Mouse (Mus musculus) liver, embryonic 12.5 days (tissue): ENCODE data around the gene Clpx. TPM values are rescaled to one million over a fixed set of nuclear protein-coding genes. Genes with fewer than 3 reads are reported as not detected.
"Not testable (repeated sequence)": the region's sequence is repeated elsewhere in the genome, so short reads cannot be mapped to it uniquely, and the experiment has no call there.

ENCODE experiments used
- ATAC-seq: fragments of 200-750 bp; cut with Nextera tagmentation; 2 replicates; pipeline ENCODE4 v1.8.0; 2017; ENCODE audit warnings: moderate number of reproducible peaks, mild to moderate bottlenecking, moderate library complexity
- H3K27ac ChIP-seq: fragments of 300-500 bp; sonication (generic); 2 replicates; pipeline ENCODE4 v1.5.1; 2016; ENCODE audit warnings: mild to moderate bottlenecking
- H3K27me3 ChIP-seq: fragments of 300-500 bp; sonication (generic); replicated peaks from 2 replicates; pipeline ENCODE4 v1.6.1; 2016; ENCODE audit warnings: mild to moderate bottlenecking, moderate library complexity
- H3K36me3 ChIP-seq: fragments of 300-500 bp; sonication (generic); 2 replicates; pipeline ENCODE4 v1.6.1; 2016; ENCODE audit warnings: mild to moderate bottlenecking, moderate library complexity
- H3K4me1 ChIP-seq: fragments of 300-500 bp; sonication (generic); 2 replicates; pipeline ENCODE4 v1.6.1; 2016
- H3K4me2 ChIP-seq: fragments of 300-500 bp; sonication (generic); 2 replicates; pipeline ENCODE4 v1.6.1; 2016; ENCODE audit warnings: mild to moderate bottlenecking, moderate library complexity
- H3K4me3 ChIP-seq: fragments of 300-500 bp; sonication (generic); 2 replicates; pipeline ENCODE4 v1.5.1; 2016; ENCODE audit warnings: mild to moderate bottlenecking, moderate library complexity
- H3K9ac ChIP-seq: fragments of 300-500 bp; sonication (generic); 2 replicates; pipeline ENCODE4 v1.6.1; 2016; ENCODE audit warnings: mild to moderate bottlenecking, moderate library complexity
- H3K9me3 ChIP-seq: fragments of 300-500 bp; sonication (generic); replicated peaks from 2 replicates; pipeline ENCODE4 v1.6.1; 2016; ENCODE audit warnings: mild to moderate bottlenecking, moderate library complexity
- whole genome bisulfite sequencing: fragments of 180-500 bp; shearing (Covaris S2); methylation state at CpG from one replicate; pipeline ENCODE4 v1.1.7; 2016; ENCODE audit not compliant: insufficient replicate concordance; 5-methylcytosine and 5-hydroxymethylcytosine counted together
- polyA plus RNA-seq: library from polyadenylated mRNA; unstranded; fragments of >200 nt; fragmentation: Nextera tagmentation; extraction: Ambion mirVana; gene quantifications from 2 replicates; pipeline ENCODE4 v1.2.1, GENCODE M21; 2016

The Clpx gene
- polyA plus RNA-seq, 1 experiment from 2014 or later, result 34.9 TPM

DNA sequence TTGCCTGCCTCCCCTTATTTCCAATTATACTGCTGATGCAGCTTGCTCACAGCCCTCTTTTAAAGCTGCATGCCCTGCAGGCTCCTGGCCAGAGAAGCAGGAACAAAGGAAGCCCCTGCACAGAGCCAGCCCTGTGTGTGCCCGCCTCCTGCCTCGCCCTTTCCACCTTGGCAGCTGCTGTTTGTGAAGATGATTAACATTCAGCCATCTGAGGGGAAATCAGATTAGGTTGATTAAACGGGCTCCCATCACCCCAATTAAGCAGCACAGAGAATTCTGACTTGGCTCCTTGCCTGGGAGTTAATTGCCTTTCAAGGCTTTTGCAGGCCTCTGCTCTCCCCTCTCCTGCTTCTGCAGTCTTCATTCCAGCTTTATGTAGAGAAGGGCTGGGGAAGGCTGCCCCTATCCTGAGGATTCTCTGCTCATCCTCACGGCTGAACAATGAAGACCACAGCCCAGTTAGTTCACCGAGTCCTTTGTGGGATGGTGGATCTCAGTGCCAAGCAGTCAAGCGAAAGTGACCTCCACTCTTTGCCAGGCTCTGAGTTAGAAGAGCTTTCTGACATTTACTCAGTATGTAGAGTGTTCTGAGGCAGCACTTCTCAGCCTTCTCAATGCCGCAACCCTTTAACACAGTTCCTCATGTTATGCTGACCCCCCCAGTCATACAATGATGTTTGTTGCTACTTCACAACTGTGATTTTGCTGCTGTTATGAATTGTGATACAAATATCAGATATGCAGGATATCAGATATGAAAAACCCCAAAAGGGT, 26.1 kb upstream of the Clpx start:
- H3K4me3 ChIP-seq, result no peak overlapping the region
- no peaks in the 10 kb centered on the region for H3K36me3 ChIP-seq
- no peaks in the 10 kb centered on the region for H3K9me3 ChIP-seq
- no peak overlapping the region for H3K9ac ChIP-seq
- no peak for ATAC-seq
- no peak overlapping the region for H3K27ac ChIP-seq
- H3K4me1 ChIP-seq, result no peaks in the 10 kb centered on the region
- 50% methylated on average over 7 of the region's 7 CpGs for WGBS
- peaks cover 23% of the 10 kb centered on the region for H3K27me3 ChIP-seq
- no peak overlapping the region for H3K4me2 ChIP-seq

DNA sequence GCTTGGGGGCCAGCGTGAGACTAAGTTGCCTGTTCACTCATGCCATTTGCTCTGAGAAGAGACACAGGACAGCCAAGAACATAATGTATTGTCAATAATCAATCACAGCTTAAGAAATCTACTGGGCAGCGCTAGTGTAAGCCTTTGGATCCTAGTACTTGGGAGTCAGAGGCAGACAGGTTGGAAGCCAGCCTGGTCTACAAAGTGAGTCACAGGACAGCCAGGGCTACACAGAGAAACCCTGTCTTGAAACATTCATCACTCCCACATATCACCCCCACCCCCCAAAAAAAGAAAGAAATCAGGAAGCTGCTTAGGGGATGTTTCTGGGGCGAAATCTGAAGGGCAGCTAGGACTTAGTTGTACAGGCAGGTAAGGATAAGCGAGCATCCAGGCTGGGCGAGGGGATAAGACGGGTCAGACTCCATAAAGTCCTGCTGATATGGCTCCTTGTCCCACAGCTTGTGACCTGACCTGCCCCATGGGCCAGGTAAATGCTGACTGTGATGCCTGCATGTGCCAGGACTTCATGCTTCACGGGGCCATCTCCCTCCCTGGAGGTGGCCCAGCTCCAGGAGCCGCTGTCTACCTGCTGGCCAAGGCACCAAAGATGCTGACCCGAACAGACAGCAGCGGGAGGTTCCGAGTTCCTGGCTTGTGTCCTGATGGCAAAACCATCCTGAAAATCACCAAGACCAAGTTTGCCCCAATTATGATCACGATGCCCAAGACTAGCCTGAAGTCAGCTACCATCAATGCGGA, 20.8 kb upstream of the Clpx start:
- H3K4me1 ChIP-seq, result no peaks in the 10 kb centered on the region

DNA sequence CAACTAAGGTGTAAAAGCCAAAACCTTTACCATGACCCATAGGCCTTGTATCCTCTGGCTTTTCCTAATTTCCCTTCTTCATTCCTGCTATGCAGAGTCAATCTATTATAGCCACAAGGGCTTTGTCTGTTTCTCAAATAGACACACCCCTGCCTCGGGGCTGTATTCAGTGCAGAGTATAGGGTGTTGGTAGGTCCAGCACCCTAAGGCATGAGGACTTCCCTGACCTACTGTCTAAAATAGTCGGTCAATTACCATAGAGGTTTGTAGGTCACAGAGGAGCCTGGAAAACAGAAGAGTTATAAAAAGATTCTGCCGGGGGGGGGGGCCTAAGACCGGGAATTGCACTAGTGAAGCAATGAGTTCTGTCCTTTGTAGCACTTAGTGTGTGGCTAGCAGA, 20.2 kb upstream of the Clpx start:
- no peaks in the 10 kb centered on the region for H3K36me3 ChIP-seq
- peaks cover 7% of the 10 kb centered on the region for H3K27me3 ChIP-seq
- ATAC-seq, result no peak
- no peaks in the 10 kb centered on the region for H3K9me3 ChIP-seq
- H3K4me2 ChIP-seq, result no peak overlapping the region
- no peaks in the 10 kb centered on the region for H3K4me1 ChIP-seq
- H3K27ac ChIP-seq, result no peak overlapping the region
- no peak overlapping the region for H3K4me3 ChIP-seq
- 71% methylated on average over 4 of the region's 4 CpGs for WGBS
- H3K9ac ChIP-seq, result no peak overlapping the region

More for the DNA sequence above, 20.8 kb upstream of the Clpx start:
- Histone ChIP-seq H3K9ac (no peak overlapping the region), H3K27me3 (peaks cover 8% of the 10 kb centered on the region), H3K27ac (no peak overlapping the region), H3K4me3 (no peak overlapping the region), H3K4me2 (no peak overlapping the region), H3K9me3 (no peaks in the 10 kb centered on the region), H3K36me3 (no peaks in the 10 kb centered on the region)
- 69% methylated on average over 13 of the region's 13 CpGs for WGBS
- ATAC-seq, result no peak

DNA sequence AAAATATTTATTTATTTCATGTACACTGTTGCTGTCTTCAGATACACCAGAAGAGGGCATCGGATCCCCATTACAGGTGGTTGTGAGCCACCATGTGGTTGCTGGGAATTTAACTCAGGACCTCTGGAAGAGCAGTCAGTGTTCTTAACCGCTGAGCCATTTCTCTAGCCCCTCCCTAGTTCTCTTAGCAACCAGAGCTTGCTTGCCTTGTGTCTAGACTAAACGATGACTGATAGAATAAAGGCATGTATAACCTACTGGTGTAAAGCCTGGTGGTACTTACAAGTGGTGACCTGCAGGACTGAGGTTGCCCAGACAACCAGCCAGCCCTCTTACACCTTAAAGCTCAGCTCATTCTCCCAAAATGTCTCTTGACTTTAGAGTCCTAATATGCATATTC, 19.2 kb upstream of the Clpx start:
- not testable (repeated sequence) for H3K4me3 ChIP-seq, H3K9me3 ChIP-seq, H3K4me1 ChIP-seq, H3K27ac ChIP-seq, ATAC-seq, H3K4me2 ChIP-seq, H3K9ac ChIP-seq, H3K27me3 ChIP-seq, H3K36me3 ChIP-seq
- whole genome bisulfite sequencing, result 68% methylated on average over 3 of the region's 3 CpGs

DNA sequence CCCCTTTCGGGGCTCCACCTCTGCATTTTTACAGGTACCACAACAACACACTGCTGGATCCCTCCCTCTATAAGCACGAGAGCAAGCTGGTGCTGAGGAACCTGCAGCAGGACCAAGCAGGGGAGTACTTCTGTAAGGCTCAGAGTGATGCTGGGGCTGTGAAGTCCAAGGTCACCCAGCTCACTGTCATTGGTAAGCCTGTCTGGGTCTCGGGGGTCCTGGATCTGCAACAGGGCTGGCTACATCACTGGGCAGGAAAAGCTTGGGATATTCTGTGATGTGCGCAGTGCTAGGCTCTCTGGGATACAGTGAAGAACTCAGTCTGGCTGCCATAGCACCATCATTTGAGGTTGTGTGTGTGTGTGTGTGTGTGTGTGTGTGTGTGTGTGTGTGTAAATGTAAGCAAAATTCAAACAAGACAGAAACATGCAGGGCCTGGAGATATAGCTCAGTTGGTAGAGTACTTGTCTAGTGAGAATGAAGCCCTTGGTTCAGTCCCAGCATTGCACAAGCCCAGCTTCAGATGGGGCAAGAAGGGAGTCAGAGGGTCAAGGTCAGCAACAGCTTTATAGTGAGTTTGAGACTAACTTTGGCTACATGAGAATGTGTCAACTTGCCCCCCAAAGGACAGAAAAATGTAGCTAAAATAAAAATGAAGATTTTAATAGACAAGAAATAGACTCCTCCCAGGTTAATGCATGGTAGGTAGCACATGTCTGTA, 18.1 kb upstream of the Clpx start:
- Histone ChIP-seq H3K9ac (no peak overlapping the region), H3K36me3 (no peaks in the 10 kb centered on the region), H3K4me1 (no peaks in the 10 kb centered on the region), H3K27me3 (no peaks in the 10 kb centered on the region; the same call in 1 of the 2 replicates), H3K4me3 (no peak overlapping the region), H3K4me2 (no peak overlapping the region), H3K9me3 (no peaks in the 10 kb centered on the region), H3K27ac (no peak overlapping the region)
- WGBS, result 52% methylated on average over 4 of the region's 4 CpGs
- ATAC-seq, result no peak

DNA sequence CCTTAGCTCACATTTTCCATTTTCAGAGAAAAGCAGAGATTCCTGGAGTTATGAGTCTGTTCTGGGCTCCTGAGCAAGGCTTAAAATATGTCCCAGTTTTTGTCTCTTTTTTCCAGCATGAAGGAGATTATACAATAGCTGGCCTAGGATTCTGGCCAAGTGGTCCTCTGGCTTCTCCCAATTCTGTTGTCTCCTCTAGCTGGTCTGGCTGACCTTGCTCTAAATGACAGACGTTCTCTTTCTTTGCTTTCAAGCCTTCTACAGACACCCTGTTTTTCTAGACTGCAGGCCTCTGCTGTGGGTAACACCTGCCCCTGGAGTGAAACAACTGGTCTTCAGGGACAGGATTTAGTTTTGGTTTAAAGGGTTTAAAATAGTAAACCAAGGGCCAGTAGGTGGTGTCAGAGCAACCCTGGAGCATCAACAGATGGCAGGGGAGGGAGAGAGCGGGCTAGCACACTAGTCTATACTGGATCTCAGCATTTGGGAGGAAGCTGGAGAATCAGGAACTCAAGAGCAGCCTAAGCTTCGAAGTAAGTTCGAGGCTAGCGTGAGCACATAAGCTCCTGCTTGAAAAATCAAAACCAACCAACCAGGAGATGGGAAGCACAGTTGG, 12.4 kb upstream of the Clpx start:
- Histone ChIP-seq H3K27me3 (no peaks in the 10 kb centered on the region; the same call in 1 of the 2 replicates), H3K27ac (no peak overlapping the region), H3K9ac (no peak overlapping the region), H3K36me3 (no peaks in the 10 kb centered on the region), H3K9me3 (no peaks in the 10 kb centered on the region), H3K4me2 (no peak overlapping the region), H3K4me3 (no peak overlapping the region), H3K4me1 (no peaks in the 10 kb centered on the region)
- 67% methylated on average over 5 of the region's 5 CpGs for WGBS
- ATAC-seq, result no peak

DNA sequence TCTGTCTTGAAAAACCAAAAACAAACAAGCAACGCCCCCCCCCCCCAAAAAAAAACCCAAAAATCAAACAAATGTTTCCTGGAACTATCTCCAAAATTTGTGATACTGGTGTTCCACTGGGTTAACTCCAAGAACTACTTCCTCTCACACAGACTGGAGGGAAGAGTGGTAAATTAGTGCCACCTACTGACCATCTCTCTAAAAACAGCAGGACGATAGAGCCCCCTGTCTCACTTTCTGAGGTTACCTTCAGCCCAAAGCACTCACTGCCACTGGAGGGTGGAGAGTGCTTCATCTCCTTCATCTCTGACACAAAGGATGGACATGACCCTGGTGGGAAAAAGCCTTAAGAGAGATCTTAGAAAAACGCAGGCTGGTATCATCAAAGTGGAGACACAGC, 10.8 kb upstream of the Clpx start:
- no peaks in the 10 kb centered on the region; the same call in 1 of the 2 replicates for H3K27me3 ChIP-seq
- H3K9ac ChIP-seq, result no peak overlapping the region
- no peaks in the 10 kb centered on the region for H3K9me3 ChIP-seq
- no peak overlapping the region for H3K4me3 ChIP-seq
- 3% methylated on average over 3 of the region's 3 CpGs for WGBS
- no peak overlapping the region for H3K4me2 ChIP-seq
- H3K27ac ChIP-seq, result no peak overlapping the region
- no peaks in the 10 kb centered on the region for H3K36me3 ChIP-seq
- no peak for ATAC-seq
- H3K4me1 ChIP-seq, result no peaks in the 10 kb centered on the region

DNA sequence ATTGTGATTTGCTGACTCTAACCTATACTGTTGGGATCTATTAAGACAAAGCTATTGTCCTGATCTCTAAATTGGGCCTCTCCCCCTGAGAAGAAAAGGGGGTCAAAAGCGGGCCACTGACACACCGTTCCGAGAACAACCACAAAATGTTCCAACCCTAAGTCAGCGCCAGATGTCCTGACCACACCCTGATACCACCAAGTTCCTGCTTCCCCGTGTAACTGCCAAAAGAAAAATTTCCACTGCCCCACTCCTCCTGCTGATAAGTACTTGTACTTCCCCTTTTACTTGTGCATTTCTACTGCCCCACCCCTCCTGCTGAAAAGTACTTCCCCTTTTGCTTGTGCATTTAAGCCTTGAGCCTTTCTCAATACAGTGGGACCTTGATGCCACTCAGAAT, 5.8 kb upstream of the Clpx start:
- H3K9ac ChIP-seq, H3K27me3 ChIP-seq, H3K4me2 ChIP-seq, H3K4me3 ChIP-seq, H3K36me3 ChIP-seq, ATAC-seq, H3K27ac ChIP-seq, H3K9me3 ChIP-seq: not testable (repeated sequence)
- 37% methylated on average over 5 of the region's 5 CpGs for WGBS
- H3K4me1 ChIP-seq, result peaks cover 12% of the 10 kb centered on the region

DNA sequence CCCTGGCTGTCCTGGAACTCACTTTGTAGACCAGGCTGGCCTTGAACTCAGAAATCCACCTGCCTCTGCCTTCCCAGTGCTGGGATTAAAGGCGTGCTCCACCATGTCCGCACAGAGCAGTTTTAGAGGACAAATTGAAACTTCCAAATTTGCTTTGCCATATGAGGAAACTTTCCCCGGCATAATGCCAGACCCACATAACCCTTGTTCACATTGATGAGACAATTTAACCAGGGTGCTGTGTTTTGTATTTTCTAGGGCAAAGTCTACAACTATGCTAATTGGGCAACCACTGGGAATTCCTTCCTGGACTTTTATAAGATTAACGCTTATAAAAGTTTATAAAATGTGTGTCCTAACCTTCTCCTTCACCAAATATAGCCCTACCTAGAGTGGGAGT, 4.1 kb upstream of the Clpx start:
- Histone ChIP-seq H3K27me3 (no peaks in the 10 kb centered on the region; the same call in 1 of the 2 replicates), H3K9ac (no peak overlapping the region), H3K4me3 (no peak overlapping the region), H3K27ac (no peak overlapping the region), H3K36me3 (no peaks in the 10 kb centered on the region), H3K9me3 (peaks cover 6% of the 10 kb centered on the region; the same call in 1 of the 2 replicates), H3K4me2 (no peak overlapping the region), H3K4me1 (peaks cover 18% of the 10 kb centered on the region)
- WGBS, result 77% methylated on average over 4 of the region's 4 CpGs
- ATAC-seq, result no peak

DNA sequence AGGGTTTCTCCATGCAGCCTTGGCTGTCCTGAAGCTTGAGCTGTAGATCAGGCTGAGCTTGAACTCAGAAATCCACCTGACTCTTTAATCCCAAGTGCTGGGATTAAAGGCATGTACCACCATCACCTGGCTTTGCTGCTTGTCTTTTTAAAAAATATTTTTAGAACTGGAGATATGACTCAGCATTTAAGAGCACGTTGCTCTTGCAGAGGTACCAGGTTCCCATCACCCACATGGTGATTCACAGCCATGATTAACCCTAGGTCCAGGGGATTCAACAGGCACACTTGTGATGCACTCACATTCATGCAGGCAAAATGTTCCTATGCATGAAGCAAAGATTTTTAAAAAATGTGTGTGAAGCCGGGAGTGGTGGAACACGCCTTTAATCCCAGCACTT, 1.6 kb upstream of the Clpx start:
- peaks cover 6% of the 10 kb centered on the region; the same call in 1 of the 2 replicates for H3K9me3 ChIP-seq
- peaks cover 29% of the 10 kb centered on the region for H3K4me1 ChIP-seq
- no peak for ATAC-seq
- no peak overlapping the region for H3K4me3 ChIP-seq
- H3K36me3 ChIP-seq, result peaks cover 5% of the 10 kb centered on the region
- H3K9ac ChIP-seq, result peak overlapping the region; percentile 95; the same call in 1 of the 2 replicates
- no peak overlapping the region for H3K27ac ChIP-seq
- H3K27me3 ChIP-seq, result no peaks in the 10 kb centered on the region
- H3K4me2 ChIP-seq, result peak overlapping the region; percentile 91
- WGBS, result 61% methylated on average over 3 of the region's 3 CpGs

DNA sequence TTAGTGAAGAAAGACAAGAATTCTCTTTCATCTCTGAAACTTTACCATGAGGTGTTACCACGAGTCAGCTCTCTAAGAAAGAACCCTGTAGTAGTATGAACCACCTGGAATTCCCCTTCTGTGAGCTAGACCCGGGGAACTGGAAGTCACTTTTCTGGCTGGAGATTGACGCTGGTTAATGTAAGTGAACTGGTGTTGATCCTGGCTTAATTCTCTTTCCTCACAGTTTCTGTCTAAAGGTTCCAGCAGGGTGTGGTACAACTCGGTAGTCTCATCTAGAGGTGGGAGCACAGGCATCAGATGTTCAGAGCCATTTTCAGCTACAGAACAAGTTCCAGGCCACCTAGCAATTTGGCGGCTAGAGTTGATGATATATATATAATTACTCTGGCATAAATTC, 941 bp upstream of the Clpx start:
- Histone ChIP-seq H3K27ac (peak overlapping the region; percentile 82), H3K36me3 (peaks cover 12% of the 10 kb centered on the region), H3K27me3 (no peaks in the 10 kb centered on the region), H3K4me1 (peaks cover 29% of the 10 kb centered on the region), H3K9ac (peak overlapping the region; percentile 95), H3K4me2 (peak overlapping the region; percentile 91), H3K9me3 (peaks cover 6% of the 10 kb centered on the region; the same call in 1 of the 2 replicates), H3K4me3 (peak overlapping the region; percentile 98)
- ATAC-seq, result no peak
- WGBS, result 20% methylated on average over 5 of the region's 5 CpGs
